Comparison of ENCODE assay signal across 8 mouse cellular contexts in genomic region chr11:102556031-102556715, GRCm38 (mm10). TPM values are rescaled to one million over a fixed set of nuclear protein-coding genes. Genes with fewer than 3 reads are reported as not detected.
DNase-seq lines count a peak whose midpoint lies in the region; ATAC-seq lines count a peak whose summit lies in the region.

Gene Gpatch8, minus strand, starts transcription at chr11:102556392.

- H3K27me3 ChIP-seq in heart, embryonic 13.5 days (replicated peaks): no peaks in the 10 kb centered on the region
- H3K27me3 ChIP-seq in liver, embryonic 12.5 days (replicated peaks): no peaks in the 10 kb centered on the region
- H3K27me3 ChIP-seq in stomach, embryonic 15.5 days (replicated peaks): no peaks in the 10 kb centered on the region

- peak; percentile 94 for ATAC-seq in heart, embryonic 13.5 days (ENCODE audit: extremely low read depth, insufficient number of reproducible peaks, low FRiP score, low TSS enrichment)
- peak; percentile 93 for ATAC-seq in liver, embryonic 12.5 days
- peak; percentile 98 for ATAC-seq in stomach, embryonic 15.5 days (ENCODE audit: insufficient read depth, low FRiP score, low read depth)

- peak within 1 kb of the TSS; percentile 99 for H3K9ac ChIP-seq in heart, embryonic 13.5 days
- H3K9ac ChIP-seq in liver, embryonic 12.5 days: peak within 1 kb of the TSS; percentile 99
- H3K9ac ChIP-seq in stomach, embryonic 15.5 days: peak within 1 kb of the TSS; percentile 99

- peaks cover 11% of the 10 kb centered on the region for H3K36me3 ChIP-seq in heart, embryonic 13.5 days
- peaks cover 10% of the 10 kb centered on the region; the same call in 1 of the 2 replicates for H3K36me3 ChIP-seq in liver, embryonic 12.5 days
- H3K36me3 ChIP-seq in stomach, embryonic 15.5 days: no peaks in the 10 kb centered on the region

- peak within 1 kb of the TSS; percentile 87 for H3K4me2 ChIP-seq in heart, embryonic 13.5 days
- H3K4me2 ChIP-seq in liver, embryonic 12.5 days: peak within 1 kb of the TSS; percentile 83
- peak within 1 kb of the TSS; percentile 64 for H3K4me2 ChIP-seq in stomach, embryonic 15.5 days

- peak within 1 kb of the TSS; percentile 75 for H3K27ac ChIP-seq in brown adipose tissue, adult 24 weeks (replicated peaks; ENCODE audit: low read depth, low read length)
- H3K27ac ChIP-seq in heart, embryonic 13.5 days (replicated peaks): peak within 1 kb of the TSS; percentile 96
- peak within 1 kb of the TSS; percentile 90 for H3K27ac ChIP-seq in liver, embryonic 12.5 days
- peak within 1 kb of the TSS; percentile 93 for H3K27ac ChIP-seq in stomach, embryonic 15.5 days

- H3K9me3 ChIP-seq in heart, embryonic 13.5 days: no peaks in the 10 kb centered on the region
- no peaks in the 10 kb centered on the region for H3K9me3 ChIP-seq in liver, embryonic 12.5 days (replicated peaks)
- no peaks in the 10 kb centered on the region for H3K9me3 ChIP-seq in stomach, embryonic 15.5 days

- peak within 1 kb of the TSS; percentile 86 for H3K4me3 ChIP-seq in brown adipose tissue, adult 24 weeks (ENCODE audit: insufficient read depth, low read depth, low read length)
- H3K4me3 ChIP-seq in heart, embryonic 13.5 days: peak within 1 kb of the TSS; percentile 98
- H3K4me3 ChIP-seq in liver, embryonic 12.5 days: peak within 1 kb of the TSS; percentile 100
- H3K4me3 ChIP-seq in stomach, embryonic 15.5 days (replicated peaks): peak within 1 kb of the TSS; percentile 100

- DNase-seq in CD4-positive, CD25-positive, alpha-beta regulatory T cell, adult 2 months (ENCODE audit: low read depth, low spot score): peak; percentile 94
- peak; percentile 47 for DNase-seq in fat pad, adult 2 months (ENCODE audit: extremely low read depth, low read depth, low spot score)
- DNase-seq in kidney, postnatal 10 days: peak; percentile 97
- peak; percentile 88 for DNase-seq in natural killer cell, adult 2 months (ENCODE audit: low spot score in 2 of 2)

- WGBS in heart, embryonic 13.5 days: under 1% methylated on average over 41 of the region's 55 CpGs
- under 1% methylated on average over 44 of the region's 55 CpGs for WGBS in liver, embryonic 12.5 days (ENCODE audit: insufficient replicate concordance)
- WGBS in stomach, embryonic 15.5 days: under 1% methylated on average over 46 of the region's 55 CpGs

- peaks cover 8% of the 10 kb centered on the region for H3K4me1 ChIP-seq in brown adipose tissue, adult 24 weeks (ENCODE audit: control insufficient read depth, insufficient read depth, insufficient read length, low read length)
- H3K4me1 ChIP-seq in heart, embryonic 13.5 days: peaks cover 28% of the 10 kb centered on the region
- H3K4me1 ChIP-seq in liver, embryonic 12.5 days: peaks cover 32% of the 10 kb centered on the region
- peaks cover 7% of the 10 kb centered on the region; the same call in 1 of the 2 replicates for H3K4me1 ChIP-seq in stomach, embryonic 15.5 days

RNA-seq across cellular contexts. Expression of gene Gpatch8, which starts in this region (rescaled TPM):
- 7.7 and 15.2 TPM in 2 replicates for polyA plus RNA-seq in brown adipose tissue, adult 24 weeks (2012; ENCODE audit: insufficient read depth, insufficient read length, missing spikeins)
- polyA plus RNA-seq in heart, embryonic 13.5 days (2015; fragmentation: Nextera tagmentation; extraction: Ambion mirVana): 36.1 and 39.0 TPM in 2 replicates
- 25.8 and 26.5 TPM in 2 replicates for polyA plus RNA-seq in liver, embryonic 12.5 days (2016; fragmentation: Nextera tagmentation; extraction: Ambion mirVana)
- polyA plus RNA-seq in stomach, embryonic 15.5 days (2015; fragmentation: Nextera tagmentation; extraction: Ambion mirVana): 47.4 and 51.0 TPM in 2 replicates

Comparison
In these comparisons a context has a peak if more than half of its experiments do, and no peak if none do; other contexts are left out.
1. Peak in every context shown above with its lines: DNase-seq, ATAC-seq, H3K4me3 ChIP-seq and H3K27ac ChIP-seq.
2. DNase-seq: peak in every context shown above with its lines; median percentile 97 in kidney, postnatal 10 days; 94 in CD4-positive, CD25-positive, alpha-beta regulatory T cell, adult 2 months; 88 in natural killer cell, adult 2 months; 47 in fat pad, adult 2 months.